20 mouse cellular contexts compared by ENCODE assay signal in the genomic region with DNA sequence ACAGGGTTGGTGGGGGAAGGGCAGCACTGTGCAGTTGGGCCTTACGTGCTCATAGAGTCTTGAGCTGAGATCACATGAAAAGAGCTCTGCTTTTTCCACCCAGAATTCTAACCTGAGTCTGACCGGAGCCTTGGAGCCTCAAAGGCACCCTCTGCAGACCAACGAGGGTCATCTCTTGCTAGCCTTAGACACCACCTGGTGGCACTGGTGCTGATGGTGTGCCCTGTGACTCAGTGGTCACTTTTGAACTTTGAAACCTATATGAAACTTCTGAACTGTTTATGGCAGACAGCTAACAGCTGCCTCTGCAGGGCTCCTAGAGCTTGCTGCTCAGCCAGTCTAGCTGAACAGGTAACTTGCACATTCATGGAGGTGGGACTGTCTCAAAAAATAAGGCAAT.
DNase-seq lines count a peak whose midpoint lies in the region; ATAC-seq and TF ChIP-seq lines count a peak whose summit lies in the region.
"Had no signal": no experiment of that assay in that cellular context is flagged by ENCODE, and none has a peak within 500 bp of the region (broad histone marks: within the 10 kb centered on the region; RNA-seq: fewer than 3 reads in every experiment).

No protein-coding gene starts in this region.

- no peaks in the 10 kb centered on the region for H3K9me3 ChIP-seq in liver, embryonic 12.5 days (replicated peaks)
- no peaks in the 10 kb centered on the region for H3K9me3 ChIP-seq in midbrain, postnatal 0 days (ENCODE audit: low read length)
- H3K9me3 ChIP-seq in midbrain, embryonic 16.5 days (replicated peaks; ENCODE audit: control insufficient read depth, low read length, poor library complexity, severe bottlenecking): no peaks in the 10 kb centered on the region
- H3K9me3 ChIP-seq: embryonic facial prominence, embryonic 15.5 days; heart, embryonic 10.5 days; limb, embryonic 13.5 days; liver, embryonic 15.5 days had no signal

- H3K27me3 ChIP-seq in liver, embryonic 12.5 days (replicated peaks): peaks cover 34% of the 10 kb centered on the region
- H3K27me3 ChIP-seq in midbrain, postnatal 0 days (ENCODE audit: insufficient read depth, low read length): no peaks in the 10 kb centered on the region
- H3K27me3 ChIP-seq in midbrain, embryonic 16.5 days (ENCODE audit: control insufficient read depth, insufficient read depth, low read depth, low read length): no peaks in the 10 kb centered on the region

- H3K4me3 ChIP-seq in gastrocnemius, adult 2 months: no peak overlapping the region
- no peak overlapping the region for H3K4me3 ChIP-seq in liver, embryonic 12.5 days
- H3K4me3 ChIP-seq in midbrain, postnatal 0 days (ENCODE audit: low read depth, low read length): no peak overlapping the region
- no peak overlapping the region for H3K4me3 ChIP-seq in midbrain, embryonic 16.5 days (ENCODE audit: low read depth, low read length)
- H3K4me3 ChIP-seq: embryonic facial prominence, embryonic 15.5 days; heart, embryonic 10.5 days; limb, embryonic 13.5 days; liver, embryonic 15.5 days had no signal

- no peak for DNase-seq in gastrocnemius, adult 2 months
- DNase-seq in gastrocnemius, postnatal 10 days: no peak
- DNase-seq in liver: no peak
- no peak for DNase-seq in midbrain, postnatal 0 days (ENCODE audit: low spot score)
- no peak for DNase-seq in frontal cortex, postnatal 14 days (ENCODE audit: low spot score in 2 of 2)
- no peak for DNase-seq in frontal cortex, postnatal 10 days (ENCODE audit: low spot score in 2 of 2)
- DNase-seq: adrenal gland, adult 2 months; cerebellum, adult 11 months; cerebellum, adult 9-11 months; kidney, adult 9 months; kidney, postnatal 25 days; lung, postnatal 4 days had no signal

- H3K4me1 ChIP-seq in liver, embryonic 12.5 days: no peaks in the 10 kb centered on the region
- peaks cover 10% of the 10 kb centered on the region for H3K4me1 ChIP-seq in midbrain, postnatal 0 days (ENCODE audit: insufficient read depth, low read length)
- H3K4me1 ChIP-seq in midbrain, embryonic 16.5 days (ENCODE audit: control insufficient read depth, insufficient read depth, low read length): peaks cover 14% of the 10 kb centered on the region
- H3K4me1 ChIP-seq: liver, embryonic 15.5 days had no signal

- TF ChIP-seq CTCF in gastrocnemius, adult 2 months (IDR thresholded peaks at IDR 0.05): peak; percentile 8; the same call in 1 of the 2 replicates
- TF ChIP-seq CTCF in midbrain, postnatal 0 days (IDR thresholded peaks at IDR 0.05): 0 out of 2 replicates have a peak, but pooled peaks have one; percentile 12

- intact Hi-C loops in gastrocnemius, adult 2 months (cut with DNase I): no loop called here

- ATAC-seq in liver, embryonic 12.5 days: 0 out of 2 replicates have a peak, but pooled peaks have one; percentile 10
- ATAC-seq in midbrain, postnatal 0 days (ENCODE audit: low FRiP score): no peak
- no peak for ATAC-seq in midbrain, embryonic 16.5 days
- ATAC-seq: forebrain, embryonic 16.5 days; hindbrain, postnatal 0 days had no signal

- H3K27ac ChIP-seq in gastrocnemius, adult 2 months: no peak overlapping the region
- H3K27ac ChIP-seq in liver, embryonic 12.5 days: no peak overlapping the region
- no peak overlapping the region for H3K27ac ChIP-seq in midbrain, postnatal 0 days (ENCODE audit: low read depth, low read length)
- H3K27ac ChIP-seq in midbrain, embryonic 16.5 days (ENCODE audit: low read length): no peak overlapping the region
- H3K27ac ChIP-seq: embryonic facial prominence, embryonic 15.5 days; hindbrain, postnatal 0 days; limb, embryonic 13.5 days; liver, embryonic 15.5 days had no signal

- no peak overlapping the region for H3K4me2 ChIP-seq in liver, embryonic 12.5 days
- no peak overlapping the region for H3K4me2 ChIP-seq in midbrain, postnatal 0 days (ENCODE audit: low read depth, low read length, poor library complexity, severe bottlenecking)
- H3K4me2 ChIP-seq in midbrain, embryonic 16.5 days (ENCODE audit: low read length): no peak overlapping the region
- H3K4me2 ChIP-seq: embryonic facial prominence, embryonic 15.5 days; limb, embryonic 13.5 days; liver, embryonic 15.5 days had no signal

- H3K9ac ChIP-seq in liver, embryonic 12.5 days: no peak overlapping the region
- H3K9ac ChIP-seq in midbrain, postnatal 0 days (replicated peaks; ENCODE audit: low read length, poor library complexity, severe bottlenecking): no peak overlapping the region
- H3K9ac ChIP-seq in midbrain, embryonic 16.5 days (ENCODE audit: low read depth, low read length): no peak overlapping the region
- H3K9ac ChIP-seq: embryonic facial prominence, embryonic 15.5 days; limb, embryonic 13.5 days; liver, embryonic 15.5 days had no signal

- 62% methylated on average over 3 of the region's 3 CpGs for WGBS in liver, embryonic 12.5 days (ENCODE audit: insufficient replicate concordance)
- 82% methylated on average over 3 of the region's 3 CpGs for WGBS in midbrain, postnatal 0 days
- 77% methylated on average over 3 of the region's 3 CpGs for WGBS in midbrain, embryonic 16.5 days

- no peaks in the 10 kb centered on the region for H3K36me3 ChIP-seq in liver, embryonic 12.5 days
- no peaks in the 10 kb centered on the region for H3K36me3 ChIP-seq in midbrain, postnatal 0 days (ENCODE audit: insufficient read depth, low read length)
- H3K36me3 ChIP-seq in midbrain, embryonic 16.5 days (ENCODE audit: control insufficient read depth, insufficient read depth, low read length): no peaks in the 10 kb centered on the region
- H3K36me3 ChIP-seq: embryonic facial prominence, embryonic 15.5 days; heart, embryonic 10.5 days; limb, embryonic 13.5 days; liver, embryonic 15.5 days had no signal
